Mouse (Mus musculus) R1 (cell line): ENCODE results near the gene Usp46.
"Not testable (repeated sequence)": the region's sequence is repeated elsewhere in the genome, so short reads cannot be mapped to it uniquely, and the experiment has no call there.

Experiments
- DNase-seq: peaks from one replicate; pipeline ENCODE4 v3.0.0-alpha.2; 2018; ENCODE audit warnings: low read depth, low spot score

Gene Usp46

GRCm38 (mm10) chr5:74028221-74028620 is 40.0 kb downstream of the Usp46 start:
- DNase-seq: no peak

DNA sequence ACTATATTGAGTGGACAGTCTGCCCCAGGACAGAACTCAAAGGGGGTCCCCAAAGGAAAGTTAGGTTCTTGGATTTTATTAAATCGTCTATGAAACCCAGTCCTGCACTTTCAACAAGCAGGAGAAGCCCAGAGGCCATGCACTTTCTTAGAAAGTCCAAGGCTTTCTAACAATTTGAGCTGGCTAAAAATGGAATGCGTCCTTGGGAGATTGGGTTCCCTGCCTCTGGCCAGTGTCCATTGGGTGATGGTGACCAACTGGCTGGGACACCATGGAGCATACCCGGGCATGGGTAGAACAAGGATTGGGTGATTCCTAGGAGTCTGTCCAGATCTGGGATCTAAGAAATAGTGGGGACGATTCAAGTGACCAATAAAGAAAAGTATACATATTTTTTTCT is 47.7 kb downstream of the Usp46 start:
- no peak for DNase-seq

GRCm38 (mm10) chr5:74018870-74019565 is 49.2 kb downstream of the Usp46 start:
- DNase-seq: no peak

DNA sequence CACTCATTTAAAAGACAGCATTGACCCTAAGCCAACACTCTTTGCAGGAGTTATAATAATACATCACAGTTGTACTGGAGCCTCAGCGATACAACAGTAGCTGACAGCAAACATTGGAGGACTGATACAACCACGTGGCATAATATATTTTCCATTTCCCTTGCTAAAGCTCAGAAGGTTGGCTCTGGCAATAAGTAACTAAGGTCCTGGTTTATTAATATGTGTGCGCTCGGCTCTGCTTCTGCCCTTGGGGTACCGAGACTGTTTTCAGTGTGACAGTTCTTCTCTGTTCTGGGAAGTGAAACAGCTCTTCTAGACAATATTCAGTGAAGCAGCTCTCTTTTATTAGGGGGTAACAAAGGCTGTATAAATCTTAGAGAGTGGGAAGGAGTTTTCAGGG is 50.7 kb downstream of the Usp46 start:
- no peak for DNase-seq

GRCm38 (mm10) chr5:74011629-74012028 is 56.6 kb downstream of the Usp46 start:
- DNase-seq: no peak

DNA sequence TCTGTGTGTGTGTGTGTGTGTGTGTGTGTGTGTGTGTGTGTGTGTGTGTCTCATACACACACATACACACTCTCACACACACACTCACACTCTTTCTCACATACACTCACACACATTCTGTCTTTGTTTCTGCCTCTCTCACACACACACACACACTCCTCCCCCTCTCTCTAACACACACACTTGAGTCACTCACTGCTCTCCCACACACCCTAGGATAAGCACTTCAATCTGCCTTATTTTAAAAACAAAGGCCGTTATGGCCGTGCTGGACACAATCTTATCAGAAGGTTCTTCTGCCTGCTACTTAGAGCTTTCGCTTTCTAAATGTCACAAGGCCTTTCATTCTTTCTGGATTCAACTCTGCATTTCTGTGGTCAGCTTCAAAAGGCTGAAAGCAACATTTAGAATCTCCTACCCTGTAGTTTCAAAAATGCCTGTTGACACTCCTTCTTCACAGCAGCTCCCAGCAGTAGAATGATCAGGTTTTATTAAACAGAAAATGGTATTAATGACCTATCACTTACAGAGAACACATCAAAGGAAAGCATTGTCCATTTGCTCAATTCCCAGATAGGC is 60.6 kb downstream of the Usp46 start:
- DNase-seq: no peak

GRCm38 (mm10) chr5:74005936-74006335 is 62.3 kb downstream of the Usp46 start:
- no peak for DNase-seq

- DNase-seq: no peak
Measured at GRCm38 (mm10) chr5:74001743-74002142, 66.5 kb downstream of the Usp46 start.

DNA sequence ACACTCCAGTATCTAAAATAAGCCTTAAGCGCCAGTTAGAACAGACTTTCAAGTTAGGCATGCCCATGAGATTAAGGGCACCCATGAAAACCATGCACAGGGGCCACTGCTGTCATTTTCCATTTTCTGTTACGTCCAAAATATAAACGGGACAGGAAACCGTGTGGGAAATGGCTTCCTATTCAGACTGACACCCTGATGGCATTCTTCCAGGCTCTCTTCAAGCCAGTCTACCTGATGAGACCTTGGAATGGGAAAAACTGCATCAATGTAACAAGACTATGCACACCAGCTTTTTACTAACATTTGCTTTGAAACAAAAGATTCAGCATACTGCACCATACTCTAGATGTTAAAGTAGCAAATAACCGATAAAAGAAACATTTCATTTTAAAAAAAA is 69.3 kb downstream of the Usp46 start:
- no peak for DNase-seq

DNA sequence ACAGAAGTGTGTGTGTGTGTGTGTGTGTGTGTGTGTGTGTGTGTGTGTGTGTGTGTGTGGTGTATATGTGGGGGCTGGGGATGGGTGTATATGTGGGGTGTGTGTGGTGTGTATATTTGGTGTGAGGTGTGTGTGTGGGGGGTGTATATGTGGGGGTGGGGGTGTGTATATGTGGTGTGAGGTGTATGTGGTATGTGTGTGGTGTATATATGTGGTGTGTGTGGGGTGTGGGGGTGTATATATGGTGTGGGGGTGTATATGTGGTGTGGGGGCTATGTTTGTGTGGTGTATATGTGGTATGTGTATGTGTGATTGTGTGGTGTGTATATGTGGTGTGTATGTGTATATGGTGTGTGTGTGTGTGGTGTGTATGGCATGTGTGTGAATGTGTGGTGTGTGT is 73.4 kb downstream of the Usp46 start:
- no peak for DNase-seq

- DNase-seq: peak; percentile 46
Measured at GRCm38 (mm10) chr5:73993538-73993937, 74.7 kb downstream of the Usp46 start.

- no peak for DNase-seq
Measured at GRCm38 (mm10) chr5:73992321-73992720, 75.9 kb downstream of the Usp46 start.

DNA sequence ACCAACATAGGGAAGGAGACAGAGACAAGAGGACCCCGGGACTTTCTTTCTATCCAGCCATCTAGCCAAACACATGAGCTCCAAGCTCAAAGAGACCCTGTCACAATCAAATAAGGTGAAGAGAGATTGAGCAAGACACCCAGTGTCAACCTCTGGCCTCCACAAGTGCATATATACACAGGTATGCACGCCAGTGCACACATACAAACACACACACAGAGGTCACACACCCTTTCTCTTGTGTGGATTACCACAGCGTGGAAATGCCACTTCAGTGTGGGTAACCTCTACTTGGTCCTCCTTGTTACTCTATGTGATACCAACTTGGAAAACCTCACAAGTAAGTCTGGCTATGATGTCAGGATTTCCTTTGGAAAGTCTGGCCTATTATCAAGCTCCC is 78.7 kb downstream of the Usp46 start:
- no peak for DNase-seq

- peak; percentile 46 for DNase-seq
Measured at GRCm38 (mm10) chr5:73987777-73988560, 80.3 kb downstream of the Usp46 start.

- no peak for DNase-seq
Measured at GRCm38 (mm10) chr5:73977426-73977825, 90.8 kb downstream of the Usp46 start.

- DNase-seq: no peak
Measured at GRCm38 (mm10) chr5:73971701-73972100, 96.5 kb downstream of the Usp46 start.

DNA sequence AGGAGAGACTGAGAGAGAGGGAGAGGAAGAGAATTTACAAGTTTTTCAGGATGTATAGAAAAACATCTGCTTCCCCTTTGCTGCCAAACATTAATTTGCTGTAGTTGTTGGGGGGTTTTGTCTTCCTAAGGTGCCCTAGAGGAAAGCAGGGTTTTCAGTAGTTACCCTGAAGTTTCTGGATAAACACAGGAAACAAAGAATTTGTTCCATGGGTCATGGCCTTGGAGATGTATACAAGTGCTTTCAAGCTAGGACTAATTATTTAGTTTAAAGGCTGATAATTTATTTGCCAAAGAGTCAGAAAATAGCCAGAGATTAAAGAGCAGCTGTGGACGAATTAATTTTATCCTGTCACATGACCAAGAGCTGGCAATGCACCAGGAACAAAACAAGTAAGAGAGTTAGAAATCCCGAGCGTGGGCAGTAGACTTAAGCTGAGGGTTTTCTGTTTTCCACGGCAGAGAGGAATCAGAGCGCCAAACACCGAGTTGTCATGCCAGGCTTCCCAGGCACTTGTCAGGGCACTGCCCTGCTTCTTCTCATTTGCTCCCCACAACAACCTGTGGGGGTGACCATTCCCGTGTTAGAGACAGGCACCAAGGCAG is 98.1 kb downstream of the Usp46 start:
- DNase-seq: no peak

DNA sequence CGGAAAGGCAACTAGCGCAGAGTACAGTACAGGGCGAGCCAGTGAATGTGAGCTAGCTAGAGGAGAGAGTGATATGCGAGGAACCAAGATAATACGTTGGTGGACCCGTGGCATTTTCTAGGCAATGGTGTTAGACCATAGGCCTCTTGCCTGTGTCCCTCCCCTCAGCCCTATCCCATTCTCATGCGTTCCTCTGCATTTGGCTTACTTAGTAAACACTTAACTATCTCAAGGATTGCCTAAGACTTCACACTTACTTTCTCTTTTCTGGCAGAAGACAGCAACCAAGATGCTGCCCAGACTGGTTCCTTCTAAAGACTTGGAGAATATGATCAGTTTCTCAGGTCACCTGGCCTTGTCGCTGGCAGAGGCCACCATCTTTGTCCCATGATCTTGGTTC is 98.9 kb downstream of the Usp46 start:
- DNase-seq: no peak

DNA sequence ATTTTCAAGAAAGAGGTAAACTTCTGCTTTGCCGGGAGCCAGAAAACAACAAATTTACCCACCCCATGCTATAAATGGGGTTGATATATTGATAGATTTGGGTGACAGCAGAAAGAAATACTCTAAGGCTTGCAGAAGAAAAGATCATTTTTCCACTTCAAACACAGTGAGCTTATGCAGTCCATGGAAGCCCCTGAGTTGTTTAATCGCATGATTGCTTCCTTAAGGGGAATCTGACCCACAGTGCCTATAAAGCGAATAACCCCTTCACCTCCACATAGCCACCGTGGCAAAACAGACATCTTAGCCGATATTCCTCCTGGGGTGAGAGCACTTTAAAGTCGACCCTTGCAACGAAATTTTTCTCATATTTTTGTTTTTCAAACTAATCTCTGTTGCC is 108.5 kb downstream of the Usp46 start:
- no peak for DNase-seq

GRCm38 (mm10) chr5:73958614-73959013 is 109.6 kb downstream of the Usp46 start:
- not testable (repeated sequence) for DNase-seq

DNA sequence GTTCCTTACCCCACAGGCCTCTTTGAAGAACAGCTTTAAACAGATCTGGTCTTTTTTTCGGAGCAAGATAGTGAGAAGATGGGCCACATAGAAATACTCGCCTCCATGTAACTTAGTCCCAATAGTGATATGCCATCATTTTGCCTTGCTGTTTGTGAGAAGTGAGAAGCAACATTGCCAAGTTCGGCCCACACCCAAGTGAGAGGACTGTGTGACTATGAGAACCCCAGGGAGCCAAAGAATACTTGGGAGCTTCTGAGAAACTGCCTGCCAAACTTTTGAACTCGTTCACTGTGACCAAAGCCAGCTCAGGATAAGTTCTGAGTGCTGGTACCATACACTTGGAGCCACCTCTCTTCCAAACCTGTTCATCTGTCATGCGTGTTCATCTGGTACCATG is 110.1 kb downstream of the Usp46 start:
- no peak for DNase-seq

DNA sequence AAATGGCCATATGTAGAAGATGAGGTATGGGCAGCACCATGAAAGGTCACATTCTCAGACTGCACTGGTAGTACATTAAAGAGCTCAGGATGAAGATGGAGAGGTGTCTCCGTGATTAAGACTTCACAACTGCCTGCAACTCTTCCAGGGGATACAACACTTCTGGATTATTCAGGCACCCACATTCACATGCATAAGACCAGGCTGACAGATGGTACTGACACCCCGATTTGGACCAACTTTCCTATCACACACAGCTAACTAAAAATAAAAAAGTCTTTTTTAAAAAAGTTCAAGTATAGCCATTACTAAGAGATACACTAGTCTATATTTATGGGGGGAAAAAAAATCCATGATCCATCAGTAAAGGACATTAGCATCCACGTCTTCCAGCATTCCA is 112.5 kb downstream of the Usp46 start:
- no peak for DNase-seq
